7 mouse cellular contexts compared by ENCODE assay signal in the genomic region with DNA sequence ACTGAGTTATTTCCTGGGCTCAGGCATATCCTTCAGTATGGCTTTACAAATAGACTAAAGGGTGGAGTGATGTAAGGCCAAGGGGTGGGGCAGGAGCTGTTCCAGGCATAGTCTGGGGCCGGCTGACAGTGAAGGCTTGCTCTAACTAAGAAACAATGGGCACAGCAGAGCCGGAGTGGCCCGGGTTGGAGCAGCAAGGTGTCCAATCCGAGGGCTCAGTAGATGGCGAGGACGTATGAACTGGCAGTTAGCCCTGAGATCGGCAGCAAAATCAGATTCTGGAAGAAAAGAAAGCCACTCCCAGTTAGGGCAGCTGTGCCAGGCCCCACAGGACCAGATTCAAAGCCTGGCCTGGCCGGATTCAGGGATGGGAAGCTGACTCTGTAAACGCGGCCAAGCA.
DNase-seq lines count a peak whose midpoint lies in the region; ATAC-seq and TF ChIP-seq lines count a peak whose summit lies in the region.

No protein-coding gene starts in this region.

- no peaks in the 10 kb centered on the region for H3K9me3 ChIP-seq in embryonic facial prominence, embryonic 15.5 days (replicated peaks)
- H3K9me3 ChIP-seq in hindbrain, embryonic 10.5 days = no peaks in the 10 kb centered on the region

- H3K9ac ChIP-seq in embryonic facial prominence, embryonic 15.5 days = no peak overlapping the region

- H3K36me3 ChIP-seq in embryonic facial prominence, embryonic 15.5 days = no peaks in the 10 kb centered on the region
- H3K36me3 ChIP-seq in hindbrain, embryonic 10.5 days = no peaks in the 10 kb centered on the region

- no peak overlapping the region for H3K27ac ChIP-seq in layer of hippocampus, adult 2 months
- H3K27ac ChIP-seq in embryonic facial prominence, embryonic 15.5 days (replicated peaks) = peak overlapping the region; percentile 93
- peak overlapping the region; percentile 40; the same call in 1 of the 2 replicates for H3K27ac ChIP-seq in hindbrain, embryonic 10.5 days

- H3K27me3 ChIP-seq in embryonic facial prominence, embryonic 15.5 days = no peaks in the 10 kb centered on the region
- H3K27me3 ChIP-seq in hindbrain, embryonic 10.5 days (ENCODE audit: insufficient read depth, poor library complexity, severe bottlenecking) = peaks cover 14% of the 10 kb centered on the region; the same call in 1 of the 2 replicates

- H3K4me2 ChIP-seq in embryonic facial prominence, embryonic 15.5 days (replicated peaks) = 0 out of 2 replicates have a peak overlapping the region, but pooled peaks have one; percentile 17

- 38% methylated on average over 10 of the region's 10 CpGs for WGBS in embryonic facial prominence, embryonic 15.5 days
- WGBS in hindbrain, embryonic 10.5 days = 59% methylated on average over 10 of the region's 10 CpGs

- H3K4me3 ChIP-seq in layer of hippocampus, adult 2 months = no peak overlapping the region
- no peak overlapping the region for H3K4me3 ChIP-seq in embryonic facial prominence, embryonic 15.5 days (replicated peaks)
- no peak overlapping the region for H3K4me3 ChIP-seq in hindbrain, embryonic 10.5 days

- no peak for TF ChIP-seq CTCF in layer of hippocampus, adult 2 months (conservative IDR thresholded peaks at IDR 0.05)

- H3K4me1 ChIP-seq in embryonic facial prominence, embryonic 15.5 days = peaks cover 56% of the 10 kb centered on the region
- peaks cover 19% of the 10 kb centered on the region for H3K4me1 ChIP-seq in hindbrain, embryonic 10.5 days (replicated peaks)

- DNase-seq in layer of hippocampus, adult 9-11 months = peak; percentile 40
- DNase-seq in layer of hippocampus, adult 2 months (ENCODE audit: low spot score in 2 of 2) = no peak
- no peak for DNase-seq in hindbrain, embryonic 10.5 days (ENCODE audit: low spot score)
- DNase-seq in lung, postnatal 4 days = peak; percentile 75 to 86
- no peak for DNase-seq in B cell, adult 2 months
- no peak for DNase-seq in embryo, embryonic 10.5 days (ENCODE audit: low spot score)

- ATAC-seq in embryonic facial prominence, embryonic 15.5 days (ENCODE audit: insufficient number of reproducible peaks, low FRiP score, low TSS enrichment, low read depth) = peak; percentile 81

Comparison
In these comparisons a context has a peak if more than half of its experiments do, and no peak if none do; other contexts are left out.
1. DNase-seq: peak in layer of hippocampus, adult 9-11 months (single experiment) and lung, postnatal 4 days (2 of 2); none in layer of hippocampus, adult 2 months (0 of 2), hindbrain, embryonic 10.5 days (single experiment), B cell, adult 2 months (0 of 2) and embryo, embryonic 10.5 days (single experiment).